In the genomic region with DNA sequence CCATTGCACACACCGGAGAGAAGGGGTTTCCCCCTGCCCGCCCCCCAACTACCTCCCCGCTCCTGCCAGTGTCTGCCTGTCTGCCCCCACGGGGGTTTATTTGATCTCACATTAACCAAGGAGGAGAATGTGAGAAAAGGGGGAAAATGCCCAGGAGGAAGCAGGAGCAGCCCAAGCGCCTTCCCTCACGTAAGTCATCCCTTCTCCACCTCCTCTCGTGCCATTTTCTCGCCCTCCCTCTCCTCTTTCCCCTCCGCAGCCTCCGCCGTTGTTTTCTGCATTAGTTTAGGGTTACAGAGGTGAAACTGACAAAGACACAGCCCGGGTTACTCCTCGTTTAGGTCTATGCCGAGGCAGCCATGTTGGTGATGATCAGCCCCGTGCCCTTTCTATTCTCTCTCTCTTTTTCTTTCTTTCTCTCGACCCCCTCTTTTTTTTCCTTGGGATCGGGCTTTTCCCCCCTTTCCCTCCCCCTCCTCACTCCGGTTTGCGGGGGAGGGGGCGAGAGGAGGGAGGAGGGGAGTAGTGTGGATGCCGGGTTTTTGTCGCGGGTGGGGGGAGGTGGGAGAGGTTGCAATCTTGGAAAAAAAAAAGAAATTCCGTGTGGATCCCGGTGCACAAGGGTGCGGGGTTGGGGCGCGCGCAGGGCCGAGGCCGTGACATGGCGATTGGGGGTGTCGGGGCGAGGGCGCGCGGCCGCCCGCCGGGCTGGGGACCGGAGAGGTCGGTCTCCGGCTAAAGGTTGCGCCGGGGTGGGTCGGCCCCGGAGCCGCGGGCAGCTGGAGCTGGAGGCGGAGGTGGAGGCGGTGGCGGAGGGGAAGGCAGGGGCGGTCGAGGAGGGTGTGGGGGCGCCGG, we compare ENCODE assay signal across 8 mouse cellular contexts. TPM values are rescaled to one million over a fixed set of nuclear protein-coding genes. Genes with fewer than 3 reads are reported as not detected.
DNase-seq lines count a peak whose midpoint lies in the region; ATAC-seq and TF ChIP-seq lines count a peak whose summit lies in the region.

No protein-coding gene starts in this region.

- peak overlapping the region; percentile 91 for H3K27ac ChIP-seq in cerebellum, adult 2 months (ENCODE audit: insufficient read depth, low read length)
- peak overlapping the region; percentile 100 for H3K27ac ChIP-seq in hindbrain, embryonic 15.5 days (replicated peaks)

- no peak for TF ChIP-seq CTCF in Patski (IDR thresholded peaks at IDR 0.05)
- TF ChIP-seq CTCF in cerebellum, adult 2 months (IDR thresholded peaks at IDR 0.05; ENCODE audit: borderline replicate concordance, insufficient read depth, low read depth, low read length), result no peak

- DNase-seq in Patski (ENCODE audit: low read depth, low spot score), result no peak
- DNase-seq in cerebellum, adult 2 months, result peak; percentile 58 to 66
- DNase-seq in frontal cortex, postnatal 14 days (ENCODE audit: low spot score in 2 of 2), result peak; percentile 18 to 38
- DNase-seq in left cerebral cortex, adult 18-20 months (ENCODE audit: low spot score in 2 of 2), result peak; percentile 31 to 42
- DNase-seq in mesoderm, embryonic 11.5 days (ENCODE audit: low read depth, low spot score), result peak; percentile 60
- DNase-seq in right cerebral cortex, postnatal 4 days, result peak; percentile 35

- H3K36me3 ChIP-seq in hindbrain, embryonic 15.5 days, result no peaks in the 10 kb centered on the region

- H3K9me3 ChIP-seq in hindbrain, embryonic 15.5 days, result no peaks in the 10 kb centered on the region

- H3K4me3 ChIP-seq in cerebellum, adult 2 months (replicated peaks; ENCODE audit: insufficient read depth, low read depth, low read length), result peak overlapping the region; percentile 98
- peak overlapping the region; percentile 98 for H3K4me3 ChIP-seq in hindbrain, embryonic 15.5 days

- TF ChIP-seq POLR2A in cerebellum, adult 2 months (IDR thresholded peaks at IDR 0.05; ENCODE audit: borderline replicate concordance, insufficient read depth, low read length), result 0 out of 2 replicates have a peak, but pooled peaks have one; percentile 6

- H3K4me1 ChIP-seq in cerebellum, adult 2 months (ENCODE audit: control insufficient read depth, insufficient read depth, low read length), result no peaks in the 10 kb centered on the region
- H3K4me1 ChIP-seq in hindbrain, embryonic 15.5 days (replicated peaks), result peaks cover 33% of the 10 kb centered on the region

- peak overlapping the region; percentile 92 for H3K4me2 ChIP-seq in hindbrain, embryonic 15.5 days

- WGBS in cerebellum, adult 2 months, result under 1% methylated on average over 55 of the region's 56 CpGs
- under 1% methylated on average over 51 of the region's 56 CpGs for WGBS in hindbrain, embryonic 15.5 days

- in situ Hi-C loops in Patski (cut with MboI; ENCODE audit: low pct_unique_long_range_greater_than_20kb), result loop anchor here (5.0 to 25.0 kb wide), 2 partner anchors 264 to 559 kb away; a partner anchor contains a TSS

- POLR2A ChIA-PET in Patski (lab: Charles Lee), result interaction anchor here (0.5 to 1.3 kb wide), 13 partner anchors 10 to 1588 kb away, joined by 3 to 10 read pairs (median 4); no protein-coding TSS in a partner anchor

- CTCF ChIA-PET in Patski (lab: Charles Lee), result no interaction called here

- H3K27me3 ChIP-seq in Patski, result no peaks in the 10 kb centered on the region
- no peaks in the 10 kb centered on the region for H3K27me3 ChIP-seq in cerebellum, adult 2 months (ENCODE audit: control insufficient read depth, insufficient read depth, low read length)
- H3K27me3 ChIP-seq in hindbrain, embryonic 15.5 days, result no peaks in the 10 kb centered on the region

- peak overlapping the region; percentile 99 for H3K9ac ChIP-seq in hindbrain, embryonic 15.5 days

- peak; percentile 19 for ATAC-seq in Patski
- peak; percentile 16 for ATAC-seq in hindbrain, embryonic 15.5 days (ENCODE audit: low FRiP score, low read depth)
- ATAC-seq in erythroid progenitor cell, adult 5-6 weeks (replicated peaks; ENCODE audit: low FRiP score, poor library complexity, severe bottlenecking), result no peak

RNA-seq across cellular contexts. Expression of a gene that starts 0.5 kb away (rescaled TPM):
- polyA plus RNA-seq in Patski (2021), result 24.1 TPM
- polyA plus RNA-seq in cerebellum, adult 2 months (2012; rRNA removed), result 24.7 and 27.8 TPM in 2 replicates
- 10.5 and 11.0 TPM in 2 replicates for polyA plus RNA-seq in hindbrain, embryonic 15.5 days (2015; fragmentation: Nextera tagmentation; extraction: Ambion mirVana)
- 10 to 100 TPM; 37.9 to 44.0 TPM for total RNA-seq in left cerebral cortex, adult 18-20 months (2021)
- 0.72 TPM in 1 of 2 replicates, not detected in the other for total RNA-seq in erythroid progenitor cell, adult 5-6 weeks (2015; ENCODE audit: low replicate concordance)
- 0.90 TPM in 1 of 2 replicates, not detected in the other for total RNA-seq in erythroid progenitor cell, adult 5-6 weeks (2017; ENCODE audit: low replicate concordance)
